Mouse (Mus musculus) heart, embryonic 15.5 days (tissue): Measurements from ENCODE around the gene Fam155a. TPM values are rescaled to one million over a fixed set of nuclear protein-coding genes. Genes with fewer than 3 reads are reported as not detected.
A peak's percentile ranks its signal among the peaks of the same experiment; 100 is the strongest.
"Not testable (repeated sequence)": the region's sequence is repeated elsewhere in the genome, so short reads cannot be mapped to it uniquely, and the experiment has no call there.

Experiments
- ATAC-seq: fragments of 200-750 bp; cut with Nextera tagmentation; replicated peaks from 2 replicates; pipeline ENCODE4 v1.8.0; 2017; ENCODE audit warnings: low read depth, moderate TSS enrichment; ENCODE audit not compliant: insufficient number of reproducible peaks, insufficient read depth, low FRiP score
- H3K27ac ChIP-seq: fragments of 300-500 bp; sonication (generic); 2 replicates; pipeline ENCODE4 v1.5.1; 2015; ENCODE audit warnings: mild to moderate bottlenecking, inconsistent platforms
- H3K27me3 ChIP-seq: fragments of 300-500 bp; sonication (generic); 2 replicates; pipeline ENCODE4 v1.6.1; 2015; ENCODE audit warnings: inconsistent platforms
- H3K36me3 ChIP-seq: fragments of 300-500 bp; sonication (generic); 2 replicates; pipeline ENCODE4 v1.6.1; 2015; ENCODE audit warnings: mild to moderate bottlenecking, inconsistent platforms
- H3K4me1 ChIP-seq: fragments of 300-500 bp; sonication (generic); replicated peaks from 2 replicates; pipeline ENCODE4 v1.6.1; 2015; ENCODE audit warnings: inconsistent platforms
- H3K4me2 ChIP-seq: fragments of 300-500 bp; sonication (generic); 2 replicates; pipeline ENCODE4 v1.6.1; 2015; ENCODE audit warnings: inconsistent platforms, mild to moderate bottlenecking, moderate library complexity
- H3K4me3 ChIP-seq: fragments of 300-500 bp; sonication (generic); 2 replicates; pipeline ENCODE4 v1.5.1; 2015; ENCODE audit warnings: mild to moderate bottlenecking, inconsistent platforms
- H3K9ac ChIP-seq: fragments of 300-500 bp; sonication (generic); 2 replicates; pipeline ENCODE4 v1.6.1; 2015; ENCODE audit warnings: mild to moderate bottlenecking, inconsistent platforms
- H3K9me3 ChIP-seq: fragments of 300-500 bp; sonication (generic); replicated peaks from 2 replicates; pipeline ENCODE4 v1.6.1; 2016; ENCODE audit warnings: inconsistent platforms
- WGBS: fragments of 180-500 bp; shearing (Covaris S2); methylation state at CpG from one replicate; pipeline ENCODE4 v1.1.7; 2015; ENCODE audit warnings: mixed read lengths; 5-methylcytosine and 5-hydroxymethylcytosine counted together
- polyA plus RNA-seq: library from polyadenylated mRNA; unstranded; fragments of >200 nt; fragmentation: Nextera tagmentation; extraction: Ambion mirVana; gene quantifications from 2 replicates; pipeline ENCODE4 v1.2.1, GENCODE M21; 2015

Gene Fam155a
- polyA plus RNA-seq, 1 experiment from 2014 or later, result 0.05 TPM

GRCm38 (mm10) chr8:9776818-9777217 lies 5.9 kb upstream of the Fam155a start:
- 73% methylated on average over 10 of the region's 10 CpGs for WGBS
- H3K4me1 ChIP-seq, result peaks cover 6% of the 10 kb centered on the region
- no peak overlapping the region for H3K9ac ChIP-seq
- no peaks in the 10 kb centered on the region for H3K9me3 ChIP-seq
- no peak overlapping the region for H3K4me3 ChIP-seq
- H3K4me2 ChIP-seq, result no peak overlapping the region
- H3K27me3 ChIP-seq, result peaks cover 25% of the 10 kb centered on the region
- no peaks in the 10 kb centered on the region for H3K36me3 ChIP-seq
- no peak for ATAC-seq
- no peak overlapping the region for H3K27ac ChIP-seq

- no peaks in the 10 kb centered on the region for H3K9me3 ChIP-seq
- peak overlapping the region; percentile 89 for H3K4me2 ChIP-seq
- no peak for ATAC-seq
- H3K36me3 ChIP-seq, result no peaks in the 10 kb centered on the region
- no peak overlapping the region for H3K27ac ChIP-seq
- no peak overlapping the region for H3K9ac ChIP-seq
- peaks cover 52% of the 10 kb centered on the region for H3K27me3 ChIP-seq
- WGBS, result 5% methylated on average over 6 of the region's 6 CpGs
- peak overlapping the region; percentile 52 for H3K4me3 ChIP-seq
- peaks cover 20% of the 10 kb centered on the region for H3K4me1 ChIP-seq
Measured at GRCm38 (mm10) chr8:9772519-9772840, 1.5 kb upstream of the Fam155a start.

GRCm38 (mm10) chr8:9771606-9772518 lies 901 bp upstream of the Fam155a start:
- no peak; the same call in 1 of the 2 replicates for ATAC-seq
- peaks cover 52% of the 10 kb centered on the region for H3K27me3 ChIP-seq
- peak overlapping the region; percentile 21; the same call in 1 of the 2 replicates for H3K9ac ChIP-seq
- peak overlapping the region; percentile 89 for H3K4me2 ChIP-seq
- H3K9me3 ChIP-seq, result no peaks in the 10 kb centered on the region
- H3K27ac ChIP-seq, result no peak overlapping the region
- no peaks in the 10 kb centered on the region for H3K36me3 ChIP-seq
- H3K4me1 ChIP-seq, result peaks cover 20% of the 10 kb centered on the region
- H3K4me3 ChIP-seq, result peak overlapping the region; percentile 52
- 1% methylated on average over 43 of the region's 55 CpGs for WGBS

GRCm38 (mm10) chr8:9770261-9770998 lies 531 bp downstream of the Fam155a start:
- Histone ChIP-seq H3K4me1 (peaks cover 20% of the 10 kb centered on the region), H3K27ac (no peak overlapping the region), H3K9me3 (no peaks in the 10 kb centered on the region), H3K4me2 (peak overlapping the region; percentile 89), H3K4me3 (peak overlapping the region; percentile 52), H3K9ac (no peak overlapping the region; the same call in 1 of the 2 replicates), H3K27me3 (peaks cover 52% of the 10 kb centered on the region), H3K36me3 (no peaks in the 10 kb centered on the region)
- no peak for ATAC-seq
- 1% methylated on average over 45 of the region's 48 CpGs for WGBS

- Histone ChIP-seq H3K9ac (no peak overlapping the region), H3K9me3 (no peaks in the 10 kb centered on the region), H3K4me2 (no peak overlapping the region), H3K4me3 (no peak overlapping the region), H3K27me3 (peaks cover 47% of the 10 kb centered on the region), H3K27ac (no peak overlapping the region), H3K4me1 (peaks cover 20% of the 10 kb centered on the region), H3K36me3 (no peaks in the 10 kb centered on the region)
- 23% methylated on average over 6 of the region's 6 CpGs for WGBS
- no peak for ATAC-seq
Measured at GRCm38 (mm10) chr8:9769061-9769460, 1.9 kb downstream of the Fam155a start.

- 56% methylated on average over 5 of the region's 5 CpGs for WGBS
Measured at GRCm38 (mm10) chr8:9735169-9735568, 35.8 kb downstream of the Fam155a start.

GRCm38 (mm10) chr8:9709791-9710190 lies 61.2 kb downstream of the Fam155a start:
- H3K9ac ChIP-seq, result no peak overlapping the region
- H3K4me3 ChIP-seq, result no peak overlapping the region
- no peak for ATAC-seq
- H3K27ac ChIP-seq, result no peak overlapping the region
- H3K4me1 ChIP-seq, result no peaks in the 10 kb centered on the region
- 81% methylated on average over 4 of the region's 4 CpGs for WGBS
- no peaks in the 10 kb centered on the region for H3K36me3 ChIP-seq
- H3K27me3 ChIP-seq, result no peaks in the 10 kb centered on the region
- H3K9me3 ChIP-seq, result no peaks in the 10 kb centered on the region
- H3K4me2 ChIP-seq, result no peak overlapping the region

More at GRCm38 (mm10) chr8:9735169-9735568, 35.8 kb downstream of the Fam155a start:
- Histone ChIP-seq H3K4me3 (no peak overlapping the region), H3K27me3 (no peaks in the 10 kb centered on the region), H3K9ac (no peak overlapping the region), H3K4me1 (no peaks in the 10 kb centered on the region), H3K36me3 (no peaks in the 10 kb centered on the region), H3K9me3 (no peaks in the 10 kb centered on the region), H3K27ac (no peak overlapping the region), H3K4me2 (no peak overlapping the region)
- ATAC-seq, result no peak

- 51% methylated on average over 8 of the region's 8 CpGs for whole genome bisulfite sequencing
- Histone ChIP-seq H3K4me3 (no peak overlapping the region), H3K36me3 (no peaks in the 10 kb centered on the region), H3K4me2 (no peak overlapping the region), H3K27ac (no peak overlapping the region), H3K9me3 (no peaks in the 10 kb centered on the region), H3K4me1 (no peaks in the 10 kb centered on the region), H3K9ac (no peak overlapping the region), H3K27me3 (no peaks in the 10 kb centered on the region)
- ATAC-seq, result no peak
Measured at GRCm38 (mm10) chr8:9707433-9707832, 63.5 kb downstream of the Fam155a start.

GRCm38 (mm10) chr8:9694794-9695193 lies 76.2 kb downstream of the Fam155a start:
- H3K4me3 ChIP-seq, result no peak overlapping the region
- WGBS, result 82% methylated on average over 2 of the region's 2 CpGs
- no peak overlapping the region for H3K27ac ChIP-seq
- ATAC-seq, result no peak
- no peak overlapping the region for H3K9ac ChIP-seq
- H3K27me3 ChIP-seq, result no peaks in the 10 kb centered on the region
- H3K36me3 ChIP-seq, result no peaks in the 10 kb centered on the region
- H3K4me1 ChIP-seq, result no peaks in the 10 kb centered on the region
- no peaks in the 10 kb centered on the region for H3K9me3 ChIP-seq
- H3K4me2 ChIP-seq, result no peak overlapping the region

- ATAC-seq, result no peak
Measured at GRCm38 (mm10) chr8:9692370-9692769, 78.6 kb downstream of the Fam155a start.

GRCm38 (mm10) chr8:9660014-9660413 lies 110.9 kb downstream of the Fam155a start:
- 77% methylated on average over 3 of the region's 3 CpGs for WGBS
- H3K9ac ChIP-seq, H3K4me3 ChIP-seq, H3K4me1 ChIP-seq, H3K27ac ChIP-seq, H3K9me3 ChIP-seq, ATAC-seq, H3K4me2 ChIP-seq, H3K36me3 ChIP-seq, H3K27me3 ChIP-seq: not testable (repeated sequence)

More at GRCm38 (mm10) chr8:9692370-9692769, 78.6 kb downstream of the Fam155a start:
- Histone ChIP-seq H3K27me3 (no peaks in the 10 kb centered on the region), H3K4me3 (no peak overlapping the region), H3K27ac (no peak overlapping the region), H3K9ac (no peak overlapping the region), H3K4me2 (no peak overlapping the region), H3K9me3 (no peaks in the 10 kb centered on the region), H3K36me3 (no peaks in the 10 kb centered on the region), H3K4me1 (no peaks in the 10 kb centered on the region)
- WGBS, result 26% methylated on average over 5 of the region's 5 CpGs
